Mouse (Mus musculus) right cerebral cortex, adult 18-20 months (tissue): Measurements from ENCODE around the gene Atp2a3.

Source experiments
- DNase-seq: peaks from one replicate; pipeline ENCODE4 v3.0.0; 2022; ENCODE audit warnings: mixed read lengths

The Atp2a3 gene

DNA sequence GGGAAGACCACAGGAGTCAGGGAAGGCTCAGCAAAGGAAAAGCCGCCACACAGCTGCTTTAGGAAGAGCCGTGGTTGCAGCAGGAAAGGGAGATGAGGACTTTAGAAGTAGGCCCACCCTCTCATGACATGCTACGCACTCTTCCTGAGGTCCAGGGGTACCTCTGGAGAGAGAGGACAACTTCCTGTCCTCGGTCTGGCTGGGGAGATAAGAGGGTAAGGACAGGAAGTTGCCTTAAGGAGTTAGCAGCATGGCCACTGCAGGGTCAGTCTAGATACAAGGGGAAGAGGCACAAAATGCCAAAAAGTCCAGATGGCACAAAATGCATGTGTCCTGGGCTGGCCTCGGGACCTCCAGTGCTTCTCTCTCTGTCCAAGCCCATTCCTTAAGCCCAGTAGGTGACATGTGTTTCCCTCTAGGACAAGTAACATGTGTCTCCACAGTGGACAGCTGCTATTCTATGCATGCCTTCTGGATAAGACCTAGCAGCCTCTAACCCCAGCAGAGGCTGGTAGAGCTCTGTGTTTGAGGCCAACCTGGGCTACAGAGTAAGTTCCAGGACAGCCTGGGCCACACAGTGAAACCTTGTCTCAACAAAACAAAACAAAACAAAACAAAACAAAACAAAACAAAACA, 5.5 kb upstream of the Atp2a3 start:
- DNase-seq = no peak

DNA sequence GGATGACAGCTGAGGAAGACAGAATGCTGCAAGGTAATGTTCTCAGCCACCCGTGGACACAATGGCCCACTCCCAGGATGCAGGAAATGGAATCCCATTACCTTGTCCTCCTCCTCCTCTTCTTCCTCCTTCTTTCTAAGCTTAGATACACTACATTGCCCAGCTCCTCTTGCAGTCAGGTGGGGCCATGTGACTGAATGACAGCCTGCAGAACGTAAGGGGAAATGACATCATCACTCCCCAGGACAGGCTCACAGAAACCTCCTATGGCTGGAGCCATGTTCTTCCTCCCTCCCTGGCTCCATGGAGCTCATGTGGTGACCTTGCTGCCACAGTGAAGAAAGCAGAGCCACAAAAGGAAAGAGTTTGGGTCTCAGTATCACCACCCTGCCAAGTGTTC, 3.7 kb upstream of the Atp2a3 start:
- no peak for DNase-seq

DNA sequence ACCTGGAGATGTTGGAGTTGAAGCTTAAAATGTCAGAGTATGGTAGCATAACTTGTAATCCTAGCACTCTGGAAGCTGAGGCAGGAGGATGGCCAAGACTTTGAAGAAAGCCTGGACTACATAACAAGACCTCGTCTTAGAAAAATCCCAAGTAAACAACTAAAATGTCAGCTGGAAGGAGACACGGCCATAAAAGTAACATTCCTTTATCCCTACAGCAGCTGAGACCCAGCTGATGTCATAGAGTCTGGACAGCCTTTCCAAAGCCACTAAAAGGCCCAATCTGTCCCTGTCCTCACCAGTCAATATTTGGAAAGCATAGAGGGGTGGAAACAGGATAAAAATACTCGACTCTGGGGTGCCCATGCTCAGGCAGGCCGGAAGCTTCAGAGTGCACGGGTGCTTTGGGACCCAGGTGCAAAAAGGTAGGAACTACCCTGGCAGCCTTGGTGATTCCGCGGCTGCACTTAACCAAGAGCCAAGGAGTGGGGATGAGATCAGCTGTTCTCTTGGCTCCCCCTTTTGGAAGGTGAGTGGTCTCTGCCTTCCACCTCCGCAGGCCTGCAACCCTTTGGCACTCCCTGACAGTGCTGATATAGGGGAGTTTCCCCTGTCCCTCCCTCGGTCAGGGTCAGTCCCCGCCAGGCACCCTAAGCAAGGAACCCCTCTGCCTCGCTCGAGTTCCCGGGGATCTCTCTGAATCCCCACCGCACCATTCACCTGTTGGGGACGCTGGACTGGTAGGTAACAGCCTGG, 867 bp upstream of the Atp2a3 start:
- no peak for DNase-seq

DNA sequence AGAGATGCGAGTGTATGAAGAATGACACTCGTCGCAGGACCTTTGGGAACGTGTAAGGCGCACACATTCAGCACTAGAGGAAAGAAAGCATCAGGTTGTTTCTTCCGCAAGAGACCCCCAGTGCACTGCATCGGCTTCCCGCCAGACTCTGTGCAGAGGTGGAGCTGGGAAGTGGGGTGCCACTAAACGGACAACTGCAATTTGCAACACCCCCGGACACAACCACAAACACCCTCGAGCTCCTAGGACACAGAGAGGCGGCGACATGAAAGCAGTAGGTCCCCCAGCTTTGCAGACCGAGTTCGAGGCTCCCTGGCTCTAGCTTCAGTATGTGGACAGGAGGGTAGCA, 272 bp upstream of the Atp2a3 start:
- DNase-seq = no peak

DNA sequence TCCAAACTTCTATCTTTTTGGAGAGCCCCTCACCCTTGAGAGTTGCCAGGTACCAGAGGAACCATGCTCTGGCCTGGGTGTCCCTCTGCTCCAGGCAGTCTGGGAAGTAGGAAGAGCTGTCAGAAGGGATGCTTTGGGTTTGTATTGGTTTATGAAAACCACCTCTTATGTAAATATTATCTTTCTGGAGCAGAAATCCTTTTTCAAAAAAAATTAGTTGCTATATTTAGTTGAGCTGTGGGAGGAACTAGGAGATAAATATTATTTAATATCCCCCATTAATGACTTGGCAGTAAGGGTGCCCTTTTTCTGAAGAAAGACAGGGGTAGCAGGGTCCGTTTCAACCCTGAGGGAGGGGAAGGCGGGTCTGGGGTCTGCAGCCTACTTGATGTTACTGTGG, 1.4 kb downstream of the Atp2a3 start:
- no peak for DNase-seq

DNA sequence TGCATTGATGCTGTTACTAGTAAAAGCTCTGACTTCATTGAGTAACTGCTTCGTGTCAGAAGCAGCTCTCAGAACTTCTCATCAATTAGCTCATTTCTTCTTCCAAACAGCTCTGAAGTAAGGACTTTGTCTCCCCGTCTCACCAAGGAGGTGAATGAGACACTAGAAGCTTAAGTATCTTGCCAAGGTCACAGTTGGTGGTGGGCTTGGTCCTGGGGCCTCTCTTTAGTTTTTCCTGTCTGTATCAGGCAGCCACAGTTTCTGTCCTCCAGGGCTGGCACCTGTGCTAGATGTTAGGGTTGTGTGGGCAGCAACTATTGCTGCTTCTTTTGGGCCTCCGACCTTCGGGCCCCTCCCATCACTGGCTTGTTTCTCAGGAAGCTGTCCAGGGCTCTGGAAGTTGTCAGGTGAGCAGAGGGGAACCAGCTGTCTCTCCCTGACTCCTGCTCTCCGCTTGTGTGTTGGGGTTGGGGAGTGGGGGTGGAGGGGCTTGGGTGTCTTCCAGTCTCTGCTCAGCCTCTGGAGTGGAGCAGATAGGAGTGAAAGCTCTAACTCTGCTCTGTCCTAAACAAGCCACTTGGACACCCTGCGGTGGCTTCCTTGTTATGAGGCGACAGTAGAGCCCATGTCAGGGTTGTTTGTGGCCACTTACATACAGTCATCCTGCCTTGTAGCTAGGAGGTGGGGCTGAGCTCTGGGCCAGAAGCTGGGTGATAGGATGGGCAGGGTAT, 2.3 kb downstream of the Atp2a3 start:
- DNase-seq = no peak

DNA sequence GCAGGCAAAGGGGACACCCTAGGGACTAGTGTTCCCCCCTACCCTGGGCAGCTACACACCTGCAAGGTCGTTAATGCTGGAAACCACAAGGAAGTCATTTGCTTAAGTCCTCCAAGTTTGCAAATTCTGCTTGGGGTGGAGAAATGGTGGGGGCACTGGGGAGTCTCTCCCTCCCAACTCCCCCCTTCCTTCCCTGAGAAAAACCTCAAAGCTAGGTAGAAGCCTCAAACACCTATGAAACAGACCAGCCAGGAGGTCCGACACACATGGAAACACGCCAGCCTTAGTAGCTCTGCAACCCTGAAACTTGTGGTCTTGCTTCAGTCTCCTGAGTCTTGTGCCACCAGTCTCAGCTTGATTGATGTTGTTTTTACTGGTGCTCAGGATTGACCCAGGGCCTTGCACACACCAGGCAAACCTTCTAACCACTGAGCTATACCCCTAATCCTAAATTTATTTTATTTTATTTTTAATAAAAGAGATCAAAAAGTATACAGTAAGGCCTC, 2.9 kb downstream of the Atp2a3 start:
- no peak for DNase-seq

DNA sequence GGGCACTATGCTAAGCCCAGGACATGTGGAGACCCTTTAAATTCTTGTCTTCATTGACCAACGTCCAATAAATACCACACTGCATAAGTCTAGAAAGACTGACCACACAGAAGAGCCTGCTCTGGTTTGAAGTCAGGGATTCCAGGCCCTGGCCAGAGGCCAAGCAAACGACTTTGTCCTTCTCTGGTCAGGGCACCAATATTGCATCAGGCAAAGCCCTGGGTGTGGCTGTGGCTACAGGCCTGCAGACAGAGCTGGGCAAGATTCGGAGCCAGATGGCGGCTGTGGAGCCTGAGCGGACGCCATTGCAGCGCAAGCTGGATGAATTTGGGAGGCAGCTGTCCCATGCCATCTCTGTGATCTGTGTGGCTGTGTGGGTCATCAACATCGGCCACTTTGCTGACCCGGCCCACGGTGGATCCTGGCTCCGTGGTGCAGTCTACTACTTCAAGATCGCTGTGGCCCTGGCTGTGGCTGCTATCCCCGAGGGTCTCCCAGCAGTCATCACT, 14.1 kb downstream of the Atp2a3 start:
- DNase-seq = no peak

DNA sequence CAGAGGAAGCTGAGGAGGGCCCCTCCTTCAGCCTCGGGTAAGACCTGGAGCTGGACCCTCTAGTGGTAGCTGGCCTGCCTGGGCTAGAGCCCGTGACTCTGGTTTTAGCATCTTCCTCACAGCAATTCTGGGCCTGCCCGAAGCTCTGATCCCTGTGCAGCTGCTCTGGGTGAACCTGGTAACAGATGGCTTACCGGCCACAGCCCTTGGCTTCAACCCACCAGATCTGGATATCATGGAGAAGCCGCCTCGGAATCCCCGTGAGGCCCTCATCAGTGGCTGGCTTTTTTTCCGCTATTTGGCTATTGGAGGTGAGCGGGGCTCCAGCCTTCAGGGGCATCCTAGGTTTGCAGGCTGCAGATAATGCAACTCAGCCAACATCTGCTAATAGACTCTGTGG, 21.5 kb downstream of the Atp2a3 start:
- DNase-seq = no peak

DNA sequence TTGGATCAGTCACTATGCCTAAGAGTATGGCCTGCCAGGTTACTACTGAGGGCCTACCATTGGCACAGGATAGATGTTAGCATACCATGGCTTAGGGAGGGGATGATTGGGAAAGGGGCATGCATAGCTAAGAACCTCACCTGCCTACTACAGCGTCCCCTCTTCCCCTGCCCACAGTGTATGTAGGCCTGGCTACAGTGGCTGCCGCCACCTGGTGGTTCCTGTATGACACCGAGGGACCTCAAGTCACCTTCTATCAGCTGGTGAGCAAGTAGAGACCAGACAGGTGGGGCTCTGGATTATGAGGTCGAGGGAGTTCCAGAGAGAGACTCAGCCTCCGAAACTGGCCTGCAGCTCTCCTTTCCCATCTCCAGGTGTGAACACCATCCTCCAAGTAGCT, 22.3 kb downstream of the Atp2a3 start:
- DNase-seq = no peak

DNA sequence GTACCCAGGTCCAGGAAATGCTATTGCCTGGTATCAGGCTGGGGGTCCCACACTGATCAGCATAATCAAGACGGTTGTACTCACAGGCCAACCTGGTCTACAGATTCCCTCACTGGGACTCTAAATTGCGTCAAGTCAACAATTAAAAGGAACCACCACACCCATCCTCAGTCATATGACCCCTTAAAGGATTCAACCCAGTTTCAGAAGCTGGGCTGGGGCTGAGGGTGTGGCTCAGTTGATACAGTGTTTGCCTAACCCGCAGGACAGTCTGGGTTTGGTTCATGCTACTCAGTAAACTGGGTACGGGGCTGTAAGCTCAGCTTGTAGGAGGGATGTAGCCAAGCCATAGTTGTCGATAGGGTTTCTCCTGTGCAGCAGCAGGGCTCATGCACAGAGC, 25.8 kb downstream of the Atp2a3 start:
- no peak for DNase-seq

DNA sequence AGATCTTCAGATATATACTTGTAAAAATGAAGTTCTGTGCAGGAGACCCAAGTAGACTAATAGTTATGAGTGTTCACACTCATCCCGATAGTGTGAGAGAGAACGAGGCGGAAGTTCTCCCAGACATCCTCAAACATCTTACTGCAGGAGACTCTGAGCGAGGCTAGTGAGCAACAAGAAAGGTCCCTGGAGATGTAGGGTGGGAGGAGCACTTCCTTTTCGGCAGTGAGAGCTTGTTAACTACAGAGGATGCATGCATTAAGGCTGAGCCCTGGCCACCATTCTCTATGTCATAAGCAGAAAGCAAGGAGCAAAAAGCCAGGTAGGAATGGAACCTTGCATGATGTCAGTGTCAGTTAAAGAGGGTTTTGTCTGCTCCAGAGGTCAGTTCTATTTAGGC, 26.3 kb downstream of the Atp2a3 start:
- DNase-seq = no peak

DNA sequence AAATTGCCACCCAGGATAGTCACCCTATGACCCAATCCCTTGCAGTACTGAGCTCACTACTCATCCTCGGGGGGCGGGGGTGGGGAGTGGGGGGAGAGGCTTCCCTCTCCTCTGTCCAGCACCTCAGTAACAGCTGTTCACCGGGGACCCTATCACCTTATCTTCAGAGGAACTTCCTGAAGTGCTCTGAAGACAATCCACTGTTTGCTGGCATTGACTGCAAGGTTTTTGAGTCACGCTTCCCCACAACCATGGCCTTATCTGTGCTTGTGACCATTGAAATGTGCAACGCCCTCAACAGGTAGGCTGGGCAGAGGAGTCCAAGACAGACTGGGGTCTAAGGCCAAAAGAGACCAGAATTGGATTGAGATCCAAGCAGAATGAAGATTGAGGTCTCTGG, 26.8 kb downstream of the Atp2a3 start:
- no peak for DNase-seq

DNA sequence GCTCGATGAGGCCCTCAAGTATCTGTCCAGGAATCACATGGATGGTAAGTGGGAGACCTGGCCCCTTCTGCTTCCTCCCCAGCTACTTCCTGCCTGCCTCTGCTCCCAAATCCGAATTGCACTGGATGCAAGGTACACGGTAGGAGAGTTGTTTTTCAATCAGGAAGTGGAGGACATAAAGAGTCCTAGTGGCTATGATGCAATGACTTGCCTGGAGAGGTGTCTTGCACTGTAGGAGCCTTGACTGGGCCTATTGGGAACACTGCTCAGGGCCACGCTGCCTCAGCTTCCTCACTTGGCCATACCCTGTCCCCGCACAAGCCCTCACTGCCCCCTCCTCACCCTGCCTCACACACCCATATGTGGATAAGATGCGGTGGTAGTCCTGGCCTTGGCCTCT, 28.1 kb downstream of the Atp2a3 start:
- DNase-seq = no peak

DNA sequence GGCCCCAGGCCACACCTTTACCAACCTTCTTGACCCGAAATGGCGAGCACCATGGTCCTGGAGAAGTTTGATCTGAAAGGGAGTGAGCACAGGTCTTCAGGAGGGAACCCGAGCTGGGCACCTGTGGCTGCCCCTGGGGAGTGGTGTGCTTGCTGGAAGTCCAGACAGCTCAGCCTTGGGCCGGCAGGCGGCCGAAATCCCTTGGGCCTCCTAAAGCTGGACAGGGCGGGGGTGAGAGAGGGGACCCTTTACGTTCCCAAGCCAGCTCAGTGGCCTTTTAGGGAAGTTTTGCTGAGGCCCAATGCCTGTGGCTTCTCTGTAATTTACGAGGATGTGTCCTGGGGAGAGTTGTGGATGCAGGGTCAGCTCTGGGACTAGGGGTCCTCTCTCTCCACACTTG, 29.7 kb downstream of the Atp2a3 start:
- DNase-seq = no peak

DNA sequence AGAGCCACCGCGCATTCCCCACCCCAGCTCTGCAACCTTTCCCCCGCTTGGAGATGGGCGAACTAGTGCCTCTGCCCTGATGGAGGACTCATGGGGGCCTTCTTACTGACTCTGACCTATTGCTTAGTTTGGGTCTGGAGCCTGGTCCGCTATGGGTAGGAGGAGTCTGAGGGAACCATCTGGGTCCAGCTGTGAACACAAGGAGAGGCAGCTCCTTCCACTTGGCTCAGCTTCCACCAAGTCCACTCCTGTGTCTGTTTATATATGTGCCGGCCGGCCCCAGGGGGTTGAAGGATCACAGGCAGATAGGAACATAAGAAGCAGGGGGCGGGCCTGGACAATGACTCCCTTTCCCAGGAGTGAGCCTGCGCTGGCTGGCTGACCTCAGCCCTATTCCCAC, 31.0 kb downstream of the Atp2a3 start:
- no peak for DNase-seq

DNA sequence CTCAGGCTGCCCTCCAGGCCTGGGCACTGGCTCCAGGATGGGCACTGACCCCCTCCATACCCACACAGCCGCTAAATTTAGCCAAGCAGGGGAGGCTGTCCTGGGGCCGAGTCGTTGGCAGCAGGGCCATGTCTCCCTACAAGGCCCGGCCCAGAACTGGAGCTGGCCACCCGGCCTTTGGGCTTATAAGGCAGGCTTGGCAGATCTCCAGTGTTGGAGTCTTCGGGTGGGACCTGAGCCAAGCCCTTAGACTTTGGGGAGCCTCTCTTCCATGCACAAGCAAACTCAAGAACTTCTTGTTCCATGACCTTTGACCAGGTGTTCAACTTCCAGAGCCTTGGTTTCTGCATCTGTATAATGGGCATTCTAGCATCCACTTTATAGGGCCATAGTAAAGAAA, 35.4 kb downstream of the Atp2a3 start:
- DNase-seq = no peak

DNA sequence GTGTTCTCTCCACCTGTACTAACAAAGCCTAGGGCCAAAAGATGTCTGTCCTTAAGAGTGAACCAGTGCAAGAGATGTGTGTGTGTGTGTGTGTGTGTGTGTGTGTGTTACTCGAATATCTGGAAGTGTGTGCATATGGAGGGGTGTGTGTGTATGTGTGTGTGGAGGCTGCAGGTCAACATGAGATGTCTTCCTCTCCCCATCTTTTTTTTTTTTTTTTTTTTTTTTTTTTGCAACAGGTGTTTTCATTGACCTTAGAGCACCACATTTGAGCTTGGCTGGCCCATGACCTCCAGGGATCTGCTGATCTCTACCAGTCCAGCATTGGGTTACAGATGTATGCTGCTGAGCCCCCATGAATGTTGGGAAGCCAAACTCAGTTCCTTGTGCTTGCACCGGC, 35.8 kb downstream of the Atp2a3 start:
- no peak for DNase-seq

DNA sequence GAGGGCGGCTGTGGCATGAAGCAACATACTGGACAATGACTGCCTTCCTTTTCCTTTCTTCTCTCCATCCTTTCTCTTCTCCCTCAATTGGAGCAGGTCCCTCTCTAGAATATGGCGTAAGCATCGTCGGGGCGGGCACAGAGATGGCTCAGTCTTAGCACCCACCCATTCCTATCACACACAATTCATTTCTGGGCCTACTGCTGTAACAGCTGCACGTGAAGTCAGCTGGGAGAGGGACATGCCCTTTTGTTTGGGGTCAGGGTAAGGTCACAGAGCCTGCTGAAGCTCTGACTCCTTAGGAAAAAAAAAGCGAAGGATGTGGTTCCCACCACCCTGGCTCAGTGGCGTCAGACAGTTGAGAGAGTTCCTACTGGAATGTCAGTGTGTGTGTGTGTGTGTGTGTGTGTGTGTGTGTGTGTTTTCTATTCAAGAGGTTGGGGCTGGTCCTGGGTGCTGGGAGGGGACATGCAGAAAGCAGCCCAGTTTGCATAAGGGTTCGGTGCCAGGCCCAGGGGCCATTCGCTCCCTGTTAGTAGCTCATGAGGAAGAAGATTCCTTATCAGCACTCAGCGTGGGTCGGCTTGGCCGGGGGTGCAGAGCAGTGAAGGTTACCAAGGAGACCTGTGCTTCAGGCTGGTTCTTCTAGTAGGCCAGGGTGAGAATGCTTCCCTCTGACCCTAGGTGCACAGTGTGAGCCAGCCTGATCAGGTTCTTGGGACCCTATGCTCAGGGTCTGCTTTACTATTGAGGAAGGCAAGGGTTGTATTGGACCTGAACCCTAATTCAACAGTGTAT, 36.8 kb downstream of the Atp2a3 start:
- DNase-seq = no peak

DNA sequence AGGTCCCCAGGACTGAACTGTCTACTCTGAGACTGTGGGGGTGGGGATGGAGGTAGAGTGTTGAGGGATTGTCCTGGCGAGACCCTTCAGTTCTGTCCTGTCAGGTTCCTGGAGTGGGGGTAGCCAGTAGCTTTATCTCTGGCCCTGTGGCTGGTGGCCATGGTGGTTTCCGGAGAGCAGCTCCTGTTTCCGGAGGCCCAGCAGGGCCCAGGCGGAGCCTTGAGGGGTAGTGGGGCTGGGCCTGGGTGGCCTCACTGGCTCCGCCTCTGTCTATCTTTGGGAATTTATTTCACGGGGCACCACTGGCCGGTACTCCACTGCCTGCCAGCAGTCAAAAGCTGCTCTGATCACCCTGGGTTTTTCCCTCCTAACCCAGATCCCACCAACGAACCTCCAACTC, 37.8 kb downstream of the Atp2a3 start, which contains the start of gene P2rx1:
Gene P2rx1, plus strand, starts transcription at position 333 of the 400 bp plus-strand sequence.
- no peak for DNase-seq

DNA sequence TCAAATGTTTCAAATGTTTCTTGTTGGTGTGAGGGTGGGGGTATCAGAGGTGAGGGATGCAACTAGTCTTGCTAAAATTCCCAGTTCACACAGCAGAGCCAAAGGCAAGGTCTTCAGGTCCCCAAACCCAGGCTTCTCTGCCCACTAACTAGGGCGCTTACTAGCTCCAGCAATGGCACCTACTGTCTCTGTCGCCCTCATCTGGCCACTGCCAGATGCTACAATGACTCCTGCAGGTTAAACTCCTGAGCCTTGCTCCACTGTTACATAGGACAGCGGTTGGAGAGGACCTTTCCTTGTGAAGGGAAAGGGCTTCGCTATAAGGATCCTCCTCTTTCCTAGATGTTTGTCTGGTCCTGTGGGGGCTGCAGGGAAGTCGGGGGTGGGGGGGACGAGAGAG, 40.1 kb downstream of the Atp2a3 start:
- DNase-seq = peak; percentile 59

DNA sequence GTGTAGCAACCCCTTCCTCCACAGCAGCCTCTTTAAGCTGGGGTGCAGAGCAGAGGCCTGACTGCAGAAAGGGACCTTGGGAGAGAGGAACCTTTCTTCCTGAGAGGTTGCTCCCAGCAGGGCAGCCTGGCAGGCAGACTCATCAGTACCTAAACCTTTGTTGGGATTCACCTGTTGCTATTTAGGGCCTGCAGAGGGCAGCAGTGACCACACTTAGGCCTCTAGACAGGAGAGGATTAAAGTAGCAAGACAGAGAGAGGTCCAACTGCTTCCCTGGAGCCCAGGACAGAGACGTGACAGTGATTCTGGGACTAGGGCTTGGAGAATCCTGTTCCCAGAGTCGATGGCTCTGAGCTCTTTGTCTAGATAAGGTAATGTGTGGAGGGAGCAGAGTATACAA, 45.4 kb downstream of the Atp2a3 start:
- no peak for DNase-seq

DNA sequence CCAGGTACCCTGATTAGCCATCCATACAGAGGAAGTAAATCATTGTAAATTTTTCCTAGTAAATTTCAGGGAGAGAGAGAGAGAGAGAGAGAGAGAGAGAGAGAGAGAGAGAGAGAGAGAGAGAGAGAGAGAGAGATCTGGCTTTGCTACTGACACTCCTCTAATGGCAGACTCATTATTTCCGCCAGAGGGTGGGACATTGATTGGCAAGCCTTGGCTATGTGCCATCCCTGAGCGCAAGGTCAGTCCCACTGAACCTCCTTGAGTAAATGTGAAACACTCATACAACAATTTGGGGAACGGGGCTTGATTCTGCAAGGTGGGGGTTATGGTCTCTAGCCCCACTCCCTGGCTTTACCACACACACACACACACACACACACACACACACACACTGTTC, 46.1 kb downstream of the Atp2a3 start:
- no peak for DNase-seq
